Mouse (Mus musculus) ES-E14 (cell line): Measurements from ENCODE around the gene Tbxas1.

Source experiments
- MAFK ChIP-seq: IDR thresholded peaks from 2 replicates; pipeline ENCODE4 v1.6.1; 2014; ENCODE audit warnings: mild to moderate bottlenecking, low read depth, low read length, inconsistent platforms; ENCODE audit not compliant: insufficient read depth
- ZNF384 ChIP-seq: IDR thresholded peaks from 2 replicates; pipeline ENCODE4 v1.6.1; 2012; ENCODE audit warnings: low read depth, low read length, inconsistent platforms

GRCm38 (mm10) chr6:38850715-38851259 is 24.4 kb upstream of the Tbxas1 start:
- TF ChIP-seq MAFK = no peak
- TF ChIP-seq ZNF384 = no peak
